Mouse (Mus musculus): ENCODE measurements around the gene Fto. TPM values are rescaled to one million over a fixed set of nuclear protein-coding genes. Genes with fewer than 3 reads are reported as not detected.

The Fto gene
- total RNA-seq, 2 experiments from 2014 or later = 81.2 to 87.6 TPM

DNA sequence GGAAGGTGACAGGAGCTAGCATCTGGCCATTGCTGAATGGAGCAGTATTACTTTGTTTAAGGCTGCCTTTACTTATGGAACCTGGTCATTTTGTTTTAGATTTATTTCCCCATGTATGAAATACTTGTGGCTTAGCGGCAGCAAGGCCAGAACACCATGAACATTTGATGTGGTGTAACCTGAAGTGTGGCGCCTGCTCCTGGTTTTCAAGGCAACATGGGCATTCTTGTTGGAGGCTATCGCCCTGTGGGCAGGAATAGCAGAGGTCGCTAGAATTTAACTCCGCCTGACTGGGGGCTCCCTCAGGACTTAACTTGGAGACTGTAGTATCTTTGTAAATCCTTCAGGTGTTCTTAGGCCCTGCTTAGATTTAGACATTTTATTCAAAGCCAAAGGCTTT, 132.7 kb downstream of the Fto start:
- DNase-seq (ENCODE audit: low spot score) = no peak

DNA sequence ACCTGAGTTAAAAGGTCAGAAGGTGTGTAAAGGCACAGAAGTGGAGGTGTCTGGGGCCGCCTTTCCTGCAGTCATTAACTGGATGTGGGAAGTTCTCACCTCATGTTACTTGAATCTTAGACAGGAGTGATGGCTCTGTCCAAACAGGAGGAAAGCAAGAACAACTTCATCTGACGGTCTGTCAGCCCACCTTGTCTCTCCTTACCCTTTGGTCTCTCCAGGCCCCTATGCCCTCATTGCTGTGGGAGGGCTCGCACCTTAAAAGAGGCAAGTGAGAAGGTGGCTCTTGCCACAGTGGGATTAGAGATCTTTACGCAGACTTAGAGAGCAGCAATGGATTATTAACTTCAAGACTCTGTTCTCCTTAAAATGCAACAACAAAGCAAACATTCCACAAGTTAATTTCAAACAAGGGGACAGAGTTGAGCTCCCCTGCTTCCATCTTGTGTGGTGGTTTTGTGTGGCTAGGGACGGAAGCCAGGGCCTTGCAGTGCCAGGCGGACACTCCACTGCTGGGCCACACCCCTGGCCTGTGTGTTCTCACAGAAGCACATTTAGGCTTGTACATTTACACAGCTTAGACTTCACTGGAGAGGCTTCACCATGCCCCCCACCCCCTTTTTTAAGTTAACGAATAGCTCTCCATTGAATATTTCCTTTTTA, 135.5 kb downstream of the Fto start:
- DNase-seq (ENCODE audit: low spot score) = no peak

DNA sequence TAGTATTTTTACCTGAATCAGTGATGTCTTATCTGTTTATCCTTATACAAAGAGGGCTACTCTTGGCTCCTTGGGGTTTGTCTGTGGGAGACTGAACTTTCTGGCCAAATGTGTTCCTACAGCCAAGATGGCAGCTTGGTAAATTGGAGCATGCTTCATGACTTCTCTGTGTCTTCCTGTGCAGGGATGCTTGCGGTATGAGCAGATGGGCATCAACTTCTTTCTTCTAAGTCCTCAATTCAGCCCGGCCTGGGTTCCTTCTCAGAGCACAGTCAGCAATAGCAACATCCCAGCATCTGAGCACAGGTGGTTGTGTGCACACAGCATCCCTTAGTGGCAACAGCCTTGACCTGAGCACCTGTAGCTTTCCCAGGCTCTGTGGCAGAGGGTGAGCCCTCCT, 141.6 kb downstream of the Fto start:
- no peak for DNase-seq (ENCODE audit: low spot score)

DNA sequence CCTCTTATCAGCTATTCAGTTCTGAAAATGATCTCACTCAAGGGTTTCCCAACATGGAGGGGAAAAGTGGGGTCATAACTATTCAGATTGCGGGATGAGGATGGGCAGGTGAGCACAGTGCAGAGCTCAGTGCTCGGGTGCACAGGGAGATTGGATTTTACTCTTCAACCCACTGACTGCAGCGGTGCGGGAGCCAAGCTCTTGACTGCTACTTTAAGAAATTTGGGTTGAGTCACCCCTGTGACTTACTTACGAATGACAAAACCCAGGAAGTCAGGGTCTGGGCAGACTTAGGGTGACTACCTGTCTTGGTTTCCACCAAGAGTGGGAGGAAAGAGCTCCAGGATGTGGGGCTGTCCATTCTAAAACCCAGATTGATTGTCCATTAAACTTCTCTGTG, 142.3 kb downstream of the Fto start:
- DNase-seq (ENCODE audit: low spot score) = no peak

DNA sequence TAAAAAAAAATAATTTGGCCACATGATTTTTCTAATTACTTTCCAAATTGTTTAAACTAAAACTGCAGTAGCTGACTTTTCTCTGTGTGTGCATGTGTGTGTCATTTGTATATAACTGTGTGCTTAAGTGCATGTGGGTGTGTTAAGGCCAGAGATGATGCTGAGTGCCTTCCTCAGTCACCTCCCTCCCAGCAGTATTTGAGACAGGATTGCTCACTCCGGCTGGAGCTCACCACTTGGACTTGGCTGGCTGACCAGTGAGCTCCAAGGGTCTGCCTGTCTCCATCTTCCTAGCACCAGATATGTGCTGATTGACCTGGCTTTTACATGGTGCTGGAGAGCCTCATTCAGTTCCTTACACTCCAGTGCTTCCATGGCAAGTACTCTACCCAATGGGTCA, 144.7 kb downstream of the Fto start:
- DNase-seq (ENCODE audit: low spot score) = no peak

DNA sequence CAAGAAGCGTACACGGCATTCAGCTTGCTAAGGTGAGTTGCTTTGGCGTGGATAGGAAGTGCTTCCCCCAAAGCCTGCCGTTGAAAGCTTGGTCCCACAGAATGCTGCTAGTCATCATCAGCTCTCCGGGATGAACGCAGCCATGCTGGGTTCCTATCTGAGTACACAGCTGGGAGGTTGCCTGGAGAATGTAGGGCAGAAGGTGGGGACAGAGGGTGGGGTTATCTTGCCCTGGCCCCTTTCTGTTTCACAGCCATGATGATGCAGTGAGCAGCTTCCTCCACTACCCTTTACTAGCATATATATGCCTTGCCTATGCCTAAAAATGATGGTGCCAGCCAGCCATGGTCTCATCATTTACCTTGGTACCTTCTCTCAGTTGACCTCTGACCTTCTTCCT, 147.6 kb downstream of the Fto start:
- no peak for DNase-seq (ENCODE audit: low spot score)

DNA sequence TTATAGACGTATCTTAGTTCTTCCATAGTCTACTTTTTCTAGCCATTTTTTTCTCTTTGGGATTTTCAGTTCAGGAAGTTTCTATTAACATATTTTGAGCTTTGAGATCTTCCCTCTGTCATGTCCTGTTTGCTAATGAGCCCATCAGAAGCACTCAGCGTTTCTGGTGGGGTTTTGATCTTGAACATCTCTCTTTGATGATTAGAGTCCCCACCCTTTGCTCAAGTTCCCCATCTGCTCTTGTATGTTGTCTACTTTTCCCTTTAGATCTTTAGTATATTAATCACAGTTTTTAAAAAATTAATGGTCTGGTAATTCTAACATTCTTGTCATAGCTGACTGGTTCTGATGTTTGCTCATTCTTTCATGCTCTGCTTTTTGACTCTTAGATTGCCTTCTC, 150.4 kb downstream of the Fto start:
- DNase-seq (ENCODE audit: low spot score) = no peak

DNA sequence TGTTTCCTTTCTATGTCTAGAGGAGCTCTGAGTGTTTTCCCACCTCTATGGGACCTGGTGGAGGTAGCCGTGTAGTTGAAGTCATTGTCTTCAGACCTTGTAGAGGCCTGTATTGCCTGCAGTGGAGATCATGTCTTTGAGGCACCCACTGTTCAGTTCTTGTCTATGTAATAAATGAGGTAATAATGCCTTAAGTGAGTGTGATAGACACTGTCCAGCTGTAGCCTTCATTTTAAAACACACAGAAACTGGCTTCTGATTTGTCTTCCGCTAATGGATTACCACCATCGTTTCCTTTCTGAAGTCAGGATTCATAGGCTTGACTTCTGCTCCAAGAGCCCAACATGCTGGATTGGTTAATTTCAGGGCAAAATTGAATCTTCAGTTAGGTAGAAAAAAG, 154.1 kb downstream of the Fto start:
- no peak for DNase-seq (ENCODE audit: low spot score)

DNA sequence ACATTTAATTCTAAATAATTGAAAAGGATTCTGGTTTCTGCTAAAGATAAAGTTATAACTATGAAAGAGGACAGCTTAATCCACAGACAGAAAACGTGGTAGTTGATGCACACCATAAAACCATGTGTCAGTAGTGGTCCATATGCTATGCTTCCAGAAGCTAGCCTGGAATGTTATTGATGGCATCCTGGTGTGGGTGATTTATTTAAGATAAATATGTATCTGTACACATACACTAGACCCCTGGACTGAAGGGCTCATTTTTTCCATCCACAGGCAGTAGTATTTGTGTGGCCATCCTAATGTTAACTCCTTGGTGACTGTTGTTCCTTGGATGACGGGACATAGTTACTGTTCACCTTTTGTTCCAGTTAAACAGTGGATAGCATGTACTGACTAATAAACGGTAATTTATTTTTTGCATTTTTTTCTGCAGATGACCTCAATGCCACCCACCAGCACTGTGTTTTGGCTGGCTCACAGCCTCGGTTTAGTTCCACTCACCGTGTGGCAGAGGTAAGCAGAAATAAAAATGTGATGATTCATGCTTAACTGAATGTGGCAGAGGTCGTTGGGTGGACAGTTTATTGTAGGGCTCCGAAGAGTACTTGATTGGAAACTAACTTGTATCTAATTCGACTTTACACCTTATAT, 154.7 kb downstream of the Fto start:
- no peak for DNase-seq (ENCODE audit: low spot score)

DNA sequence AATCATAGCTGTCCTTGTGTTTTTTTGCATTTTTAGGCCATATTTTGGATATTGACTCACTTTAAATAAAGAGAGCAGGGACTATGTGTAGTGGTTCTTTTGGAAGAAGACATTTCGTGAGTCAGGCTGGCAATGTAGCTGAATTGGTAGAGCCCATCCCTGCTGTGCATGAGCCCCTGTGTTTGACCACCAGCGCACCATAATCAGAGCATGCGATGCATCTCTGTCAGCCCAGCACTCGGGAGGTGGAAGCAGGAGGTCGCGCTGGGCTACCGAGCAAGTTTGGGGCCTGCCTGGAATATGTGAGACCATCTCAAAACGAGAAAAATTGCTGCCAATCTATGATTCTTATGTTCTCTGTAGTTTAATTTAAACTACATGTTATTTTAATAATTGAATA, 156.1 kb downstream of the Fto start:
- no peak for DNase-seq (ENCODE audit: low spot score)

DNA sequence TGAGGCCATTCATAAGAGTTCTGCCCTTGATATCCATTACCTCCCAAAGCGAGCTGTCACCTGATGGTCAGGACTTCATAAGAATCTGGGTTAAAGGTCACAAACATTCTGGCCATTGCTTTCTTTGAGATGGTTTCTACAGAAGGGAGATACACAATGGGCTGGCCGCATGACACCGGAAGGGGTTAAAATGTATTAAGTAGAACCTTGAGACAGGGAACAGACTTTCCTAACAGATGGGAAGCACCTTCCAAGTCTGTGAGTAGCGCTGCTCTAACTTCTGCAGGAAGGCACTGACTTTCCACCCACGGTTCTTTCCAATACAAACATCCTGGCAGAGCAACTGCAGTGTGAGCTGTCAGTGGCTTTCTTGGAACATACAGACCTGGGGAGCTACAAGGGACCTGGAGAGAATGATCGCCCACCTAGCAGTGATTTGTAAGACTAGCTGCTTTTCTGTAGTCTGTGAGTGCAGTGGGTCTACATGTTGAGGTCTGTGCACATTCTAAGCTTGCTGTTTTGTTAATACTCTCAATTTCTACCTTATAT, 161.5 kb downstream of the Fto start:
- no peak for DNase-seq (ENCODE audit: low spot score)

DNA sequence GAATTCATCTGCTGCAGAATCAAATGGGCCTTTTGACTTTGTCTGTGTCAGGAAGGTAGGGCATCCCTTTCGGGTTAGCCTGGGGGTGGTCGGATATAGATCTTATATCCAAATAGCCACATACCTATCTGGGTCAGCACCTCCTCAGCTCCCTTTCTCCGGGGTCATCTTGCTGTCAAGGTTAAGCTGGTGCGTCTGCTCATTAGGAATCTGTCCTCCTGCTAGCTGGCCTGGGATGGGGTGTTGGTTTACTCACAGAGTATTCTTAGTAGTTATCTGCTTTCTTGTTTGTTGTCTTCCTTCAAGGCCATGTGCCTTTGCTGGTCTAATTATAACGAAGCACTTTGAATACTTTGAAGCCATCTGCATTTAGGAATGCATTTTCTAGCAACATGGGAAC, 163.7 kb downstream of the Fto start:
- peak; percentile 63 for DNase-seq (ENCODE audit: low spot score)

DNA sequence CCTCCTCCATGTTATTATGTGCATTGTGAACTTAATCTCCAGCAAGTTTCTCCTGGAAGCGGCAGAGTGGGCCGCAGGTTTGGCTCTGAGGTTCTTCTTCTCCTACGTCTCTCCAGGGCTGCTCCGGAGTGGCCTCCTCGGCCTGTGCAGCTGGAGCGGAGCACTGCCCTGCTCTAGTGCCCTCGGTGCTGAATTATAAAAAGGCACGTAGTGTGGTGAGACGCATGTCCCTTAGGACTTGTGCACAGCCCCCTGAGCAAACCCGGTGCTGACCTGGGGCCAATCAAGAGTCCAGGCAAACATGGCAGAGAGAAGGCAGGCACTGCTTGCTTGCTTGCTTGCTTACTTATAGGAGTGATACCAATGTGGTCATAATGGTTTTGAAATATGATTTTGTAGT, 164.1 kb downstream of the Fto start:
- no peak for DNase-seq (ENCODE audit: low spot score)

DNA sequence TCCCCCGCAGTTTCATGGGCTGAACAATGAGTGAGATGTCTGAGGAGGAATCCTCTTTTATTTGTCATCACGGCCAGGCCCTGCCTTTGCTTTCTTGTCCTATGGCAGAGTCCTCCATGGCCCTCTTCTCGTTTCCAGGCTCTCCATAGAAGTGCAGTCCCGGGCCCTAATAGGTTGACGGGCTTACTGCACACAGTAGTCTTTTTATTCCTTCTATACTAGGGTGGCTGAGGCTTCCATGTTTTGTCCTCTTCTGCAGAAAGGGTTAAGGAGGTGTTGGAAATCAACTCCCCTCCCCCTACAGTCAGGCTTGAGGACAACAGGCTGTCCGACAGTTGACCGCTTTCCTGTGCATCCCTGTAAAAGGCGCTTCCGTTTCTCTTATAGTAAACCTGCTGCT, 169.2 kb downstream of the Fto start:
- no peak for DNase-seq (ENCODE audit: low spot score)

DNA sequence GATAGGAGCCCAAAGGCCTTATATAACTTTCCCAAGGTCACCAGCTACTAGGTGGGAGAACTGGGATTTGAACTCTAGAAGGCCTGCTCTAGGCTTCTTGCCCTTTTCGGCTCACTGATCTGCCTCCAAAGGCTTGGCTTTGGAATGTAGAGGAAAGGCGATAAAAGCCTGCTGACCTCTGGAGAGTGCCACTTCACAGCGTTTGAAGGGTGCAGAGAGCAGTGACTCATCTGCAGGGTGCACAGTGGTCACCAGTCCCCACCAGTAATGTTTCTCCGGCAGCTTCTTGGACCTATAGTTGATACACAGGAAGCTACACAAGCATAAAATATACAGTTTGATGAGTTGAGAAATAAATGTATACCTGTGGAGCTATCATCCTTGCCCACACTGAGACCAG, 173.1 kb downstream of the Fto start:
- DNase-seq (ENCODE audit: low spot score) = no peak

DNA sequence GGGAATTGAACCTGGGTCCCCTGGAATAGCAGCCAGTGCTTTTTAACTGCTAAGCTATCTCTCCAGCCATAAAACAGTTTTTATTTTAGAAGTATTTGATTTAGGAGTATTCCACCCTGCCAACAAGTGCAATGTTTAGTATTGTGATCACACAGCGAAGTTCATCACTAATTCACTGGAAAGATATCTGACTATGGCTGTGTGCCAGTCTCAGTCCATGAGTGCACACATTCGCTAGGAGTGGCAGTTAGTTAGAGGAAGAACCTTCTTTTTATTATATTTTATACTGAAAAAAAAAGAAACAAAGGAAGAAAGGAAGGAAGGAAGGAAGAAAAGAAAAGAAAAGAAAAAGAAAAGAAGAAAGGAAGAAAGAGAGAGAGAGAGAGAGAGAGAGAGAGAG, 174.1 kb downstream of the Fto start:
- no peak for DNase-seq (ENCODE audit: low spot score)

DNA sequence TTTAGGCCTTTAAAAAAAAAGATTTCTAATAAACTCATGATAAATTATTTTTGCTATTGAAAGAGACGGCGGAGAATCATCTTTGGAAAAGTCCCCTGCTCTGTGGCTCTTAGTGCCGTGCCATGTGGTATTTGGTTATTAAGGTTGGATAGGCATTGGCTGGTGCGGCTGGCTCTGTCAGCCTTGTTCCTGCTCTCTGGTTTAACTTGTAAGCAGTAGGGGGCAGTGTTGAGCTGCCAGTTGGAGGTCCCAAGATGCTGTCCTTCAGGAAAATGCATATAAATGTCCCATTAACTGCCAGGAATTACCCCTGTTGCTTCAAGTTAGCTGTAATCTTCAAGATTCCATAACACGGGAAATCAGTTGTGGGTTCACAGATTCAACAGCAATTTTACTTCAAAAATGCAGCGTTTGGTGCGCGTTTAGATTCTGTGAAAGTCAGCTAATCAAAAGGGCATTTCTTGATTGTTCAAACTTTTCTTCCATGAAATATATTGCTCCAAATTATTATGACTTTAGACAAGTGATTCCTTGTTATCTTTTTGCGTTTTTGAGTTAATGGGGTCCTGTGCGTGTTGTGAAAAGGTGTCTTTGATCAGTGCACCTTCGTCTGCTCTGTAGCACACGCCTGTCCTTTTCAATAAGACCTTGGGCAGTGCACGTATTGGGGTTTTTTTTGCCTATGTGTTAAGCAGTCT, 174.9 kb downstream of the Fto start:
- peak; percentile 74 for DNase-seq (ENCODE audit: low spot score)

DNA sequence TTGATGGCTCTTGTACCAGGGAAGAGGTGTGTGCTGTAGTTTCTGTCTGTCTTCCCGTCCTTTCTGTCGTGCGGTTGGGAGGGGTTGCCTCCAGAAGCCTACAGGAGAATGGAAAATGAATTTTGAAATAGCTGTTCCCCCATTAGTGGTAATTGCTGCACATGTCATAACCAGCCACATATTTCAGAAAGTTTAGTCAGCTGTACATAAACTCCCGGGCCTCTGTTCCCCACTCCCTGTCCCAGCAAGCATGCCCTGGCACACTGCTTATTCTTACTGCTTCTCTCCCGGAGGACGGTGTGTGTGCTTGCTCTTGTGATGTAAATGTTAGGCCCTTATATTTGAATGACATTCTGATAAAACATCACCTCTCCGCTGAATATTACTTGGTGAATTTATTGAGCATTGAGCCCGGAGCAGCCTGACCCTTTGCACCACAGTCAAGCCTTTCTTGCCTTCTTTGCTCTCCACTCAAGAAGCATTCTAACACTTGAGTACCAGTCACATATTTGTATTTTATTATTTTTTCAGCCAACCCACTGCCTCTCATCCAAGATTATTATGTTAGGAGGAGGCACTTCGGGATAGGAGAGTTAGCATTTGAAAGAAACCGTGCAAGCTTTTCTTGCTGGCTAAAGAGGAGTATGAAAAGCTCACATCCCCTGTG, 175.6 kb downstream of the Fto start:
- DNase-seq (ENCODE audit: low spot score) = no peak

DNA sequence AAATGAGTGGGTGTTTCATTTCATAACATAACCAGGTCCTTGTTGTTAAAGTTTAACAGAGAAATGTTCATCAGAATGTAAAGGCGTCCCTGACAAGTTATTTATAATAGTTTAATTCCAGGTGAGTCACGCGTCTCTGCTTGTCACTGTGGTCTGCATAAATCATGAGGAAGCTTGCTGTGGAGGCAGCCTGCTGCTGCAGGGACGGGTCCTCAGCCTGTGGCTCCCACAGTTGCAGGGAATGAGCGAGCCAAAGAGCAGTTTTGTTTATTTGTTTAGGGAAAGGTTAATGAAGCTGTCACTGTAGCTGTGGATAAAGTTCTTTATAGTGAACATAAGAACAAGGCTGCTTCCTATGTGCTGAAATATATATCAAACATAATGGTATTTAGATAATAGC, 176.7 kb downstream of the Fto start:
- no peak for DNase-seq (ENCODE audit: low spot score)

DNA sequence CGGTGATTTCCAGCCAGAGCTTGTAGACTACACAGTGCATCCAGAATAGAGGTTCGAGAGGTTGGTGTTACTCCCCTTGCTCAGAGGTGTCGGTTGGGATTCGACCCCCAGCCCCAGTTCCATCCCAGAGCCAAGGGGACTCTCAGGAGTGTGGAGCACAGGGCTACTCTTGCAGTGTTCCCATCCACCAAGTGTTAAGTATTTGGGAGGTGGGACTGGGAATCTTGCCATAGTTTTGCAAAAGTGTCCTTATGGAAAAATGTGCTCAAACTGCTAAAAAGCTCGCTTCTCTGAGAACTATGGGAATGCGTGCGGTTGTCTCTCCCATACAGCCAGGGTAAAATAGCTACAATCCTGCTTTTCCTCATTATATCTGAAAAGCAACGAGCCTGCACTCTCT, 180.0 kb downstream of the Fto start:
- DNase-seq (ENCODE audit: low spot score) = no peak

DNA sequence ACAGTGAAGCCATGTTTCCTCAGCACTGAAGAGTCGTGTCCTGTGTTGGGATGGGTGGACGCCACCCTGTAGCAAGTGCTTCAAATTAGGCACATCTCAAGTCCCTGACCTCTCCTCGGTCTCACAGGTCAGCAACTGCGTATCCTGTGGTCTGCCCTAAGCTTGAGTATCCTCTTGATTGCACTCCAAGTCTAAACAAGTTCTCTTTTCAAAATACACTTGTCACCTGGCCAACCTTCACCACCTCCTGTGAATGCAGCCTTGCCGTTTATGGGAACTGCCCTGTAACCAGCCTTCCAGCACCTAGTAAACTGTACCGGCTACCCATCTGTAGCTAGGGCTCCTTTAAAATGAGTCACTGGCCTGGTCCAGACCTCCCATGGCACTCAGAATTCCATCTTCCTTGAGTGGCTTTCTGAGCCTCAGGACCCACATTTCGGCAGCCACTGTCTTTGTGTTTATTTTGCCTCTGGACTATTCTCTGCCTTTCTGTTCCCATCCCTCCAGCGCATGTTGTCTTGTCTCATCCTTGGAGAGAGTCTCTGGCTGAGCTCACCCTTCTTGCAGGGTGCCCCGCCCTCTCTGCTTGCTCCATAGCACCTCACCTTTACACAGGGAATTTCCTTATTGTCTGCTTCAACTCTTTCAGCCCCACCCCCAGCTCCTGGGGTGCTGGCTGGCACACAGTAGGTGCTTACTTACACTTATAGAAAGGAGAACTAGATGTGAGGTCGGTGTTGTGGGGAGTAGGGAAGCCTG, 181.4 kb downstream of the Fto start:
- DNase-seq (ENCODE audit: low spot score) = peak; percentile 56

DNA sequence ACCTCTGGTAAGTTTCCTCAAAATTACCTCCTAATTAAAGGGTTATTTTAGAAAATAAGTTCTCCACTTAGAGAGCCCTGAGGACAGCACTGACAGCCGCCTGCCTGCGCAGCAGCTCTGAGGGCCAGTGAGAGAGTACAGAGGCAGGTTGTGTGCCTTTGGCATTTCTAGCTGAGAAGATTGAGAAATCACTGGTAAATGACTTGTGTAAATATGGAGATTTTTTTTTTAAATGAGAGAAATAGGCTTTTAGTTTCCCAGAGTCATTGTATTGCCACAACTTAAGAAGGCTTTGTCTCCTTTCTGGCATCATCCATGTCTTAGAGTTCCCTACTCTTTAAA, 181.9 kb downstream of the Fto start:
- no peak for DNase-seq (ENCODE audit: low spot score)
